Mouse (Mus musculus): ENCODE measurements around the gene Mrtfa. TPM values are rescaled to one million over a fixed set of nuclear protein-coding genes. Genes with fewer than 3 reads are reported as not detected.
A peak's percentile ranks its signal among the peaks of the same experiment; 100 is the strongest.

The Mrtfa gene
- 22.0 and 28.3 TPM in 2 replicates for polyA plus RNA-seq (2015; fragmentation: Nextera tagmentation; extraction: Ambion mirVana)

DNA sequence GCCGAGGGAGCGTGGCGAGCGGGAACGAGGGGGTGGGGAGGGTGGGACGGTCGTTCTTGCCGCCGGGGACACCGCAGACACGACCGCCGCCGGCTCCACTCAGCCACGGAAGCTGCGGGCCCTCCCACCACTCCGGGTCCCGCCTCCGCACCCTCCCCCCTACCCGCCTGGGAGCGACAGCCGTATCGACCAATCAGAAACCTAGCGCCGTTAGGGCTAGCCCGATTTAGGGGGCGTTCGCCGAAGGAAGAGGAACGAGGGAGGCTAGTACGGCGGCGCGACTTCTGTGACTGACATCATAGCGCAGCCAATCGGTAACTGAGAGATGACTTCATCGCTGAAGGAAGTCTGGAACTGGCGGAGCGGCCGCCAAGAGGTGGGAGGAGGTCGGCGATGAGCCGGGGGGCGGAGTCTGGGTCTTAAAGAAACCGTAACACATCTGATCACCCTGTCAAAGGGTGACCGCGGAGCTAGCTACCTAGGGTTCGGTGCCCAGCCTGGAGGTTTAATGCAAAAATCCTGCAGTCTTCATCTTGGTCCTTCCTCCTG is at the start of gene Mrtfa:
Gene Mrtfa (minus strand): TSS at position 128 of the 549 bp plus-strand sequence.
- ATAC-seq = peak; percentile 100
- Histone ChIP-seq H3K9ac (replicated peaks; ENCODE audit: low read depth, low read length) (peak within 1 kb of the TSS; percentile 95), H3K4me3 (replicated peaks; ENCODE audit: low read length) (peak within 1 kb of the TSS; percentile 99), H3K4me2 (ENCODE audit: low read length) (peak within 1 kb of the TSS; percentile 74), H3K36me3 (ENCODE audit: control insufficient read depth, insufficient read depth) (no peaks in the 10 kb centered on the region), H3K9me3 (ENCODE audit: control insufficient read depth, low read length) (no peaks in the 10 kb centered on the region), H3K27ac (ENCODE audit: low read length) (peak within 1 kb of the TSS; percentile 88), H3K27me3 (replicated peaks; ENCODE audit: control insufficient read depth, insufficient read depth, low read length) (no peaks in the 10 kb centered on the region), H3K4me1 (replicated peaks; ENCODE audit: control insufficient read depth, insufficient read depth, low read length) (peaks cover 21% of the 10 kb centered on the region)
- under 1% methylated on average over 48 of the region's 48 CpGs for WGBS

DNA sequence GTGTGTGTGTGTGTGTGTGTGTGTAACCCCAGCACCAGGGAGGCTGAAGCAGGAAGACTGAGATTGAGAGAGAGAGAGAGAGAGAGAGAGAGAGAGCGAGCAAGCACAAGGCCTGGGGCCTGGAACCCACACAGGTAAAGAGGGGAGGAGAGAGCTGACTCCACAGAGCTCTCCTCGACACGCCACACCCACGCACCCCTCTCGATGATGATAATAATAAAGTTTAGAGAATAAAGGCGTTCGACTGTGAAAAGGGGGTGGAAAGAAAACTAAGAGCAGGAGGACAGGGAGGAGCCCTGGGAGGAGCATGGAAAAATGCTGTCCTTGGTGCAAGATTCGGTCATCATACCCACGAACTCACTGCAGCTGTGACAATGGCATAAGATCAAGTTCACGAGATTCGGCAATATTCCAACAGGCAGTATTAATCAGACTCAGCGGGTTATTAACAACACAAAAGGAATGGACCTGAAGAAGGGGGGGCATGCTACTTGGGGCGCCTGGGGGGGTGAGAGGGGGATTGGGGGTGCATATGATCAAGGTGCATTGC is 49.3 kb upstream of the Mrtfa start:
- Histone ChIP-seq H3K4me2 (ENCODE audit: low read length) (no peak overlapping the region), H3K36me3 (ENCODE audit: control insufficient read depth, insufficient read depth) (no peaks in the 10 kb centered on the region), H3K27ac (ENCODE audit: low read length) (no peak overlapping the region), H3K27me3 (replicated peaks; ENCODE audit: control insufficient read depth, insufficient read depth, low read length) (no peaks in the 10 kb centered on the region), H3K9me3 (ENCODE audit: control insufficient read depth, low read length) (no peaks in the 10 kb centered on the region), H3K9ac (replicated peaks; ENCODE audit: low read depth, low read length) (no peak overlapping the region), H3K4me1 (replicated peaks; ENCODE audit: control insufficient read depth, insufficient read depth, low read length) (peaks cover 13% of the 10 kb centered on the region), H3K4me3 (replicated peaks; ENCODE audit: low read length) (no peak overlapping the region)
- ATAC-seq = no peak
- WGBS = 59% methylated on average over 13 of the region's 13 CpGs

DNA sequence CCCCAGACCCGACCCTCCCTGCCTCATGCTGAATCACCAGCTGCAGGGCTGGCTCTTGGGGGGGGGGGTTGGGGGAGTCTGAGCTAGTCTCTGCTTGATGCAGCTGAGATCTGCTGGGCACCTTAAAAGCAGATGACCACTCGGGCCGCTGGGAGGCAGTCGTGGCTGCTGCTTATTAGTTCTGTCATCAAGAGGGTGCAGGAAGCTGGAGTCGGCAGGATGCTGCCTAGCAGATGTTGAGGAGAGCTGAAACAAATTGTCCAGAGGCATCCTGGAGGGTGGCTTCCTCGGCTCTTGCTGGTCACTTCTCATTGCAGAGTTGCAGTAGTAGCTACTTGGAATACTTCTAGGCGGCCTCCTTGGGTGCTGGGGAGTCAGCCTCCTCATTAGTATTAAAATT is 48.7 kb upstream of the Mrtfa start:
- no peaks in the 10 kb centered on the region for H3K36me3 ChIP-seq (ENCODE audit: control insufficient read depth, insufficient read depth)
- H3K27me3 ChIP-seq (replicated peaks; ENCODE audit: control insufficient read depth, insufficient read depth, low read length) = no peaks in the 10 kb centered on the region
- 24% methylated on average over 7 of the region's 7 CpGs for WGBS
- no peak overlapping the region for H3K27ac ChIP-seq (ENCODE audit: low read length)
- no peak for ATAC-seq
- H3K9me3 ChIP-seq (ENCODE audit: control insufficient read depth, low read length) = no peaks in the 10 kb centered on the region
- no peak overlapping the region for H3K4me3 ChIP-seq (replicated peaks; ENCODE audit: low read length)
- H3K9ac ChIP-seq (replicated peaks; ENCODE audit: low read depth, low read length) = no peak overlapping the region
- H3K4me2 ChIP-seq (ENCODE audit: low read length) = no peak overlapping the region
- H3K4me1 ChIP-seq (replicated peaks; ENCODE audit: control insufficient read depth, insufficient read depth, low read length) = peaks cover 13% of the 10 kb centered on the region

DNA sequence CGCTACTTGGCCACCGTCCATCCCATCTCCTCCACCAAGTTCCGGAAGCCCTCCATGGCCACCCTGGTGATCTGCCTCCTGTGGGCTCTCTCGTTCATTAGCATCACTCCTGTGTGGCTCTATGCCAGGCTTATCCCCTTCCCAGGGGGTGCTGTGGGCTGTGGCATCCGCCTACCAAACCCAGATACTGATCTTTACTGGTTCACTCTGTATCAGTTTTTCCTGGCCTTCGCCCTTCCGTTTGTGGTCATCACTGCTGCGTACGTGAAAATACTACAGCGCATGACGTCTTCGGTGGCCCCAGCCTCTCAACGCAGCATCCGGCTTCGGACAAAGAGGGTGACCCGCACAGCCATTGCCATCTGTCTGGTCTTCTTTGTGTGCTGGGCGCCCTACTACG is 46.9 kb upstream of the Mrtfa start:
- ATAC-seq = no peak

DNA sequence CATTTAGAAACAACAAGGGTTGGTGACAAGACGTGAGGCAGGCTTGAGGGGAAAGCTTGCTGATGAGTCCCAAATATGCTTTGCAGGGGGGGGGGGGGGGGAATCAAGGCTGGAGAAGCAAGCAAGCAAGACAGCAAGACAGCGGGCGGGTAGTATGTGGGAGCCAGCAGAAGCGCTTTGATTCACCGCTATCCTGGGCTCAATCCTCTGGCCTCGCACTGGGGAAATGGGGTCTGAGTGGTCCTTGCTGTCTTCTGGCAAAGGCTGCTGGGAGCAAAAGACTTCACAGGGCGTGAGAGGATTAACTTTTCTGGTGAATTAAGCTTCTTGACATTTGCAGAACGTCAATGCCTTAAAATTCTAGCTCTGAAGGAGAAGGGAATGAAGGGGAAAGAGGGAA is 45.5 kb upstream of the Mrtfa start:
- no peak overlapping the region for H3K9ac ChIP-seq (replicated peaks; ENCODE audit: low read depth, low read length)
- H3K4me1 ChIP-seq (replicated peaks; ENCODE audit: control insufficient read depth, insufficient read depth, low read length) = peaks cover 13% of the 10 kb centered on the region
- H3K27me3 ChIP-seq (replicated peaks; ENCODE audit: control insufficient read depth, insufficient read depth, low read length) = no peaks in the 10 kb centered on the region
- H3K9me3 ChIP-seq (ENCODE audit: control insufficient read depth, low read length) = no peaks in the 10 kb centered on the region
- no peak overlapping the region for H3K27ac ChIP-seq (ENCODE audit: low read length)
- peak overlapping the region; percentile 51 for H3K4me3 ChIP-seq (replicated peaks; ENCODE audit: low read length)
- no peaks in the 10 kb centered on the region for H3K36me3 ChIP-seq (ENCODE audit: control insufficient read depth, insufficient read depth)
- 5% methylated on average over 8 of the region's 8 CpGs for WGBS
- peak overlapping the region; percentile 87 for H3K4me2 ChIP-seq (ENCODE audit: low read length)
- no peak for ATAC-seq

More for the DNA sequence above, 46.9 kb upstream of the Mrtfa start:
- WGBS = 92% methylated on average over 18 of the region's 18 CpGs
- H3K4me3 ChIP-seq (replicated peaks; ENCODE audit: low read length) = no peak overlapping the region
- no peak overlapping the region for H3K9ac ChIP-seq (replicated peaks; ENCODE audit: low read depth, low read length)
- H3K4me1 ChIP-seq (replicated peaks; ENCODE audit: control insufficient read depth, insufficient read depth, low read length) = peaks cover 13% of the 10 kb centered on the region
- H3K27me3 ChIP-seq (replicated peaks; ENCODE audit: control insufficient read depth, insufficient read depth, low read length) = no peaks in the 10 kb centered on the region
- no peak overlapping the region for H3K4me2 ChIP-seq (ENCODE audit: low read length)
- no peaks in the 10 kb centered on the region for H3K36me3 ChIP-seq (ENCODE audit: control insufficient read depth, insufficient read depth)
- H3K9me3 ChIP-seq (ENCODE audit: control insufficient read depth, low read length) = no peaks in the 10 kb centered on the region
- H3K27ac ChIP-seq (ENCODE audit: low read length) = no peak overlapping the region

DNA sequence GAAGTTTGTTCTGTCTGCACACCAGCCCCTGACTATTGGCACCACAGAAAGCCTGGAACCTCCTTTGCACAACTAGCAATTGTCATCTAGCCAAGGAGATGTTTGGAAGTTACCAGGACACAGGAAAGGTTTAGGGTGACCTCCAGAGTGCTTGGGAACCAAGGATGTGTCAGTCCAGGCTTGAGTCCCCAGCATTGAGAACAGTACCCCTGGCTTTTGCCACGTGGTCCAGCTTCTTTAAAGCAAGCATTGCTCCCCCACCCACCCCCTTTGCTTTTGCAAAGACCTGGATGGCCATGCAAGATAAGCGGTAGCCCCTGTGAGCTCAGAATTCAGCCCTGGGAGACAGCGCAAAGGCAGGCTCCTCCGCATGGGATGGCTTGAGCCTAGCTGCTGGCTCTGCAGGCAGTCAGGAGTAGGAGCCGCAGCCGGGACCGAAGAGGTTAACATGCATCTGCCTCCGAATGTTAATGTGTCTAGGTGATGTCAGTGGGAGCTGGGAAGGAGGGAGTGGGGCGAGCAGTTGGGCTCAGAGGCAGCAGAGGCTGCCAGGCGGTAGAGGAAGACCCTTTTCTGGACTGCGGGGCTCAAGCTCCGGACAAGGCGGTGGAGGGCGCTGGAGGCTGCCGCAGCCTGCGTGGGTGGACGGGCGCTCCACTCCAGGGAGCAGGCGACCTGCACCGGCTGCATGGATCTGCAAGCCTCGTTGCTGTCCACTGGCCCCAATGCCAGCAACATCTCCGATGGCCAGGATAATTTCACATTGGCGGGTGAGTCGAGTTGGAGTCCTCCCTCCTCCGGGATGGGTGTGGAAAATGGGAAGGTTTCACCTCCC is 44.7 kb upstream of the Mrtfa start, which contains the start of gene Mchr1:
Gene Mchr1 (plus strand): TSS at position 414 of the 835 bp plus-strand sequence.
- H3K36me3 ChIP-seq (ENCODE audit: control insufficient read depth, insufficient read depth) = no peaks in the 10 kb centered on the region
- H3K9me3 ChIP-seq (ENCODE audit: control insufficient read depth, low read length) = no peaks in the 10 kb centered on the region
- peak; percentile 94 for ATAC-seq
- H3K27me3 ChIP-seq (replicated peaks; ENCODE audit: control insufficient read depth, insufficient read depth, low read length) = no peaks in the 10 kb centered on the region
- H3K4me1 ChIP-seq (replicated peaks; ENCODE audit: control insufficient read depth, insufficient read depth, low read length) = peaks cover 13% of the 10 kb centered on the region
- under 1% methylated on average over 25 of the region's 25 CpGs for WGBS
- peak within 1 kb of the TSS; percentile 87 for H3K4me2 ChIP-seq (ENCODE audit: low read length)
- H3K9ac ChIP-seq (replicated peaks; ENCODE audit: low read depth, low read length) = peak within 1 kb of the TSS; percentile 64
- peak within 1 kb of the TSS; percentile 51 for H3K4me3 ChIP-seq (replicated peaks; ENCODE audit: low read length)
- no peak within 1 kb of the TSS for H3K27ac ChIP-seq (ENCODE audit: low read length)

DNA sequence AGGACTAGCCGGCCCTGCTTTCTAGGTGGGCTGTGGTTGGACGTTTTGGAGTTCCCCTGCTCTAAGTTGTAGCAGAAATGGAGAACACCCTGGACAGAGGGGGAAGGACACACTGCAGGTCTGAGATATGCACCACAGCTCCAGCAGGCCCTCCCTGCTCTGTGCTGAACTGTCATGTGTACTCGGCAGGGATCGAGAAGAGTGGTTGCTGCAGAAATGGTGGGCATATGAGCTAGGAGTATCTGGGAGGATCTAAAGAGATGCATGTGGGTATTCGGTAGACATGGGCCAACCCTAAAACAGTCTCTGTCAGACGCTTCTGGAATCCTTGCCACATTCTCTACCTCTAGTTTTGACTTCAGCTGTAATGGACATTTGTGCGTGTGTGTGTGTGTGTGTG is 40.8 kb upstream of the Mrtfa start:
- no peak overlapping the region for H3K9ac ChIP-seq (replicated peaks; ENCODE audit: low read depth, low read length)
- H3K36me3 ChIP-seq (ENCODE audit: control insufficient read depth, insufficient read depth) = no peaks in the 10 kb centered on the region
- H3K9me3 ChIP-seq (ENCODE audit: control insufficient read depth, low read length) = no peaks in the 10 kb centered on the region
- no peak for ATAC-seq
- no peak overlapping the region for H3K4me2 ChIP-seq (ENCODE audit: low read length)
- peaks cover 13% of the 10 kb centered on the region for H3K4me1 ChIP-seq (replicated peaks; ENCODE audit: control insufficient read depth, insufficient read depth, low read length)
- no peak overlapping the region for H3K4me3 ChIP-seq (replicated peaks; ENCODE audit: low read length)
- no peak overlapping the region for H3K27ac ChIP-seq (ENCODE audit: low read length)
- WGBS = 85% methylated on average over 7 of the region's 7 CpGs
- H3K27me3 ChIP-seq (replicated peaks; ENCODE audit: control insufficient read depth, insufficient read depth, low read length) = no peaks in the 10 kb centered on the region

DNA sequence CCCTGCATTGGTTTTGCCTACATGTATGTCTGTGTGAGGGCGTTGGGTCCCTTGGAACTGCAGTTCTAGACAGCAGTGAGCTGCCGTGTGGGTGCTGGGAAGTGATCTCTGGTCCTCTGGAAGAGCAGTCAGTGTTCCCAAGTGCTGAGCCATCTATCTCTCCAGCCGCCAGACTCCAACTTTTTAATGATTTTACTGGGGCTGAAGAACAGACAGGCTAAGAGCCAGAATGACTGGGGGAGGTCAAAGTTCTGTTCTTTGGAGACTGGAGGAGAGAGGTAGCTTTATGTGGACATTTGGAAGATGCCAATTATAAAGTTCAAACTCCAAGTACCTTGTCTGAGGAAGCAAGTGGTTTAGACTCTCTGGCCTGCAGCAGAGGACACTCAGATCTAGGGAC is 39.2 kb upstream of the Mrtfa start:
- H3K27me3 ChIP-seq (replicated peaks; ENCODE audit: control insufficient read depth, insufficient read depth, low read length) = no peaks in the 10 kb centered on the region
- WGBS = 81% methylated on average over 3 of the region's 3 CpGs
- H3K4me3 ChIP-seq (replicated peaks; ENCODE audit: low read length) = no peak overlapping the region
- H3K9me3 ChIP-seq (ENCODE audit: control insufficient read depth, low read length) = no peaks in the 10 kb centered on the region
- no peaks in the 10 kb centered on the region for H3K36me3 ChIP-seq (ENCODE audit: control insufficient read depth, insufficient read depth)
- H3K4me1 ChIP-seq (replicated peaks; ENCODE audit: control insufficient read depth, insufficient read depth, low read length) = no peaks in the 10 kb centered on the region
- no peak overlapping the region for H3K9ac ChIP-seq (replicated peaks; ENCODE audit: low read depth, low read length)
- no peak overlapping the region for H3K27ac ChIP-seq (ENCODE audit: low read length)
- no peak for ATAC-seq
- H3K4me2 ChIP-seq (ENCODE audit: low read length) = no peak overlapping the region

DNA sequence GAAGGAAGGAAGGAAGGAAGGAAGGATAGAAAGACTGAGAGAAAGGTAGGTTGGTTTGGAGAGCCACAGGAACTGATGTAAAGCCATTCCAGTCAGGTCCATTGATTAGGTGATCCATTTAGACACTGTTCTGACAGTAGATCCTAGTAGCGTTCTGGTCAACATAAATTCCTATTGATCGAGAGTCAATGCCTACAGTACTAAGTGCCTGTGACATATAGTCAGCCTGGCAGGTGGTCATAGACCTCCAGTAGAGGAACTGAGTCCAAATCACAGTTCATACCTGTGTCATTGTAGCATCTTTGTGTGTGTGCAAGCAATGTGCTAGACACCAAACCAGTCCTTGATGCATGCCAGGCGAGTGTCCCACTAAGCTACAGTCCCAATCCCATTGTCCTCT is 37.7 kb upstream of the Mrtfa start:
- H3K4me3 ChIP-seq (replicated peaks; ENCODE audit: low read length) = no peak overlapping the region
- no peak overlapping the region for H3K9ac ChIP-seq (replicated peaks; ENCODE audit: low read depth, low read length)
- H3K27ac ChIP-seq (ENCODE audit: low read length) = no peak overlapping the region
- no peaks in the 10 kb centered on the region for H3K36me3 ChIP-seq (ENCODE audit: control insufficient read depth, insufficient read depth)
- H3K4me1 ChIP-seq (replicated peaks; ENCODE audit: control insufficient read depth, insufficient read depth, low read length) = no peaks in the 10 kb centered on the region
- no peaks in the 10 kb centered on the region for H3K9me3 ChIP-seq (ENCODE audit: control insufficient read depth, low read length)
- no peak for ATAC-seq
- WGBS = 92% methylated on average over 3 of the region's 3 CpGs
- no peaks in the 10 kb centered on the region for H3K27me3 ChIP-seq (replicated peaks; ENCODE audit: control insufficient read depth, insufficient read depth, low read length)
- no peak overlapping the region for H3K4me2 ChIP-seq (ENCODE audit: low read length)
